Mouse (Mus musculus): ENCODE data around the gene Ptprn2. TPM values are rescaled to one million over a fixed set of nuclear protein-coding genes. Genes with fewer than 3 reads are reported as not detected.

The Ptprn2 gene
- total and polyA plus RNA-seq, 2 experiments from 2014 or later: 18.4 to 101 TPM

- Histone ChIP-seq H3K27ac (no peak overlapping the region), H3K27me3 (ENCODE audit: insufficient read depth, low read length) (no peaks in the 10 kb centered on the region), H3K4me3 (ENCODE audit: low read length) (no peak overlapping the region), H3K36me3 (ENCODE audit: insufficient read depth, low read length) (no peaks in the 10 kb centered on the region), H3K9ac (replicated peaks; ENCODE audit: low read length) (no peak overlapping the region), H3K9me3 (ENCODE audit: low read length) (no peaks in the 10 kb centered on the region), H3K4me1 (ENCODE audit: insufficient read depth, low read length) (peaks cover 21% of the 10 kb centered on the region), H3K4me2 (ENCODE audit: low read depth, low read length) (no peak overlapping the region)
- TF ChIP-seq CTCF (IDR thresholded peaks at IDR 0.05; ENCODE audit: low read depth): no peak
- DNase-seq (ENCODE audit: low spot score) (no peak), ATAC-seq (no peak)
- 92% methylated on average over 6 of the region's 6 CpGs for WGBS
Measured at GRCm38 (mm10) chr12:117027351-117027750, 541.8 kb downstream of the Ptprn2 start.

- no peaks in the 10 kb centered on the region for H3K9me3 ChIP-seq (ENCODE audit: low read length)
- no peak overlapping the region for H3K9ac ChIP-seq (replicated peaks; ENCODE audit: low read length)
- H3K27ac ChIP-seq: peak overlapping the region; percentile 43
- ATAC-seq (no peak), DNase-seq (ENCODE audit: low spot score) (peak; percentile 56)
- WGBS: 34% methylated on average over 5 of the region's 5 CpGs
- no peak for TF ChIP-seq CTCF (IDR thresholded peaks at IDR 0.05; ENCODE audit: low read depth)
- peaks cover 17% of the 10 kb centered on the region; the same call in 1 of the 2 replicates for H3K4me1 ChIP-seq (ENCODE audit: insufficient read depth, low read length)
- no peaks in the 10 kb centered on the region for H3K36me3 ChIP-seq (ENCODE audit: insufficient read depth, low read length)
- H3K4me3 ChIP-seq (ENCODE audit: low read length): no peak overlapping the region
- H3K27me3 ChIP-seq (ENCODE audit: insufficient read depth, low read length): no peaks in the 10 kb centered on the region
- no peak overlapping the region for H3K4me2 ChIP-seq (ENCODE audit: low read depth, low read length)
Measured at GRCm38 (mm10) chr12:117028333-117028961, 542.9 kb downstream of the Ptprn2 start.

DNA sequence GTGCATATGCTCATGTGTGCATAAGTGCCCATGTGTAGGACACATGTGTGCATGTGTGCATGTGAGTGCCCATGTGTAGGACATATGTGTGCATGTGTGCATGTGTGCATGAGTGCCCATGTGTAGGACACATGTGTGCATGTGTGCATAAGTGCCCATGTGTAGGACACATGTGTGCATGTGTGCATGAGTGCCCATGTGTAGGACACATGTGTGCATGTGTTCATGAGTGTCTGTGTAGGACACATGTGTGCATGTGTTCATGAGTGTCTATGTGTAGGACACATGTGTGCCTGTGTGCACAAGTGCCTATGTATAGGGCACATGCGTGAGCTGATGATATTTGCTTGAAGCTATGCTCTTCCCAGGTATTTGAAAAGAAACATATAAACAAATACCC, 547.7 kb downstream of the Ptprn2 start:
- H3K4me2 ChIP-seq (ENCODE audit: low read depth, low read length): no peak overlapping the region
- H3K9ac ChIP-seq (replicated peaks; ENCODE audit: low read length): no peak overlapping the region
- no peak overlapping the region for H3K4me3 ChIP-seq (ENCODE audit: low read length)
- H3K9me3 ChIP-seq (ENCODE audit: low read length): no peaks in the 10 kb centered on the region
- no peak for TF ChIP-seq CTCF (IDR thresholded peaks at IDR 0.05; ENCODE audit: low read depth)
- no peak for ATAC-seq
- no peak for DNase-seq (ENCODE audit: low spot score)
- H3K4me1 ChIP-seq (ENCODE audit: insufficient read depth, low read length): 0 out of 2 replicates have a peak, but pooled peaks cover 3% of the 10 kb centered on the region
- H3K36me3 ChIP-seq (ENCODE audit: insufficient read depth, low read length): no peaks in the 10 kb centered on the region
- H3K27me3 ChIP-seq (ENCODE audit: insufficient read depth, low read length): no peaks in the 10 kb centered on the region
- H3K27ac ChIP-seq: no peak overlapping the region
- WGBS: 95% methylated on average over 1 of the region's 1 CpGs

- DNase-seq (ENCODE audit: low spot score): no peak
- WGBS: 92% methylated on average over 3 of the region's 3 CpGs
- H3K36me3 ChIP-seq (ENCODE audit: insufficient read depth, low read length): no peaks in the 10 kb centered on the region
Measured at GRCm38 (mm10) chr12:117034506-117034905, 549.0 kb downstream of the Ptprn2 start.

GRCm38 (mm10) chr12:117035243-117035642, 549.7 kb downstream of the Ptprn2 start:
- DNase-seq (ENCODE audit: low spot score): peak; percentile 82
- Histone ChIP-seq H3K9me3 (ENCODE audit: low read length) (no peaks in the 10 kb centered on the region), H3K27me3 (ENCODE audit: insufficient read depth, low read length) (no peaks in the 10 kb centered on the region), H3K4me3 (ENCODE audit: low read length) (no peak overlapping the region), H3K9ac (replicated peaks; ENCODE audit: low read length) (no peak overlapping the region), H3K4me2 (ENCODE audit: low read depth, low read length) (no peak overlapping the region), H3K36me3 (ENCODE audit: insufficient read depth, low read length) (no peaks in the 10 kb centered on the region), H3K4me1 (ENCODE audit: insufficient read depth, low read length) (no peaks in the 10 kb centered on the region), H3K27ac (0 out of 2 replicates have a peak overlapping the region, but pooled peaks have one; percentile 2)
- peak; percentile 64 for ATAC-seq
- WGBS: 0% methylated on average over 2 of the region's 2 CpGs
- TF ChIP-seq CTCF (IDR thresholded peaks at IDR 0.05; ENCODE audit: low read depth): peak; percentile 87

More at GRCm38 (mm10) chr12:117034506-117034905, 549.0 kb downstream of the Ptprn2 start:
- H3K9ac ChIP-seq (replicated peaks; ENCODE audit: low read length): no peak overlapping the region
- H3K9me3 ChIP-seq (ENCODE audit: low read length): no peaks in the 10 kb centered on the region
- 0 out of 2 replicates have a peak overlapping the region, but pooled peaks have one; percentile 2 for H3K27ac ChIP-seq
- H3K4me2 ChIP-seq (ENCODE audit: low read depth, low read length): no peak overlapping the region
- ATAC-seq: no peak
- no peaks in the 10 kb centered on the region for H3K27me3 ChIP-seq (ENCODE audit: insufficient read depth, low read length)
- no peak overlapping the region for H3K4me3 ChIP-seq (ENCODE audit: low read length)
- H3K4me1 ChIP-seq (ENCODE audit: insufficient read depth, low read length): no peaks in the 10 kb centered on the region
- TF ChIP-seq CTCF (IDR thresholded peaks at IDR 0.05; ENCODE audit: low read depth): no peak

DNA sequence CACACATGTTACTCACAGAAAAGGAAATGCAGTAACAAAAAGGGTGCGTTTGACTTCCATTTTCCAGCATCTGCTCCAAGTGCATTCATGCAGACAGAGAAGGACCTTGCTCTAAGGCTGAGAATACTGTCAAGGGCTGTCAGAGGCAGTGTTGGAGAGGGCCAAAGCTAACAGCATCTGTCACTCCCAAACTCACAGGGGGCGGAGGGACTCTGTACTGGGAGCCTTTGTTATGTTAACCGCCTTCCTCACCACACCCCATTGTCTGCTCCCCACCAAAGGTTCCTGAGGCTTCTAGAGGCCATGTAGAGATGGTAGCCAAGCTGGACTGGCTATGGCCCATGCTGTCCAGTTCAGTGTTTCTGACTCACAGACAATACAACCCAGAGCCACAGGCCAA, 553.9 kb downstream of the Ptprn2 start:
- H3K36me3 ChIP-seq (ENCODE audit: insufficient read depth, low read length): no peaks in the 10 kb centered on the region
- 22% methylated on average over 3 of the region's 3 CpGs for WGBS
- ATAC-seq (no peak), DNase-seq (ENCODE audit: low spot score) (no peak)
- H3K27me3 ChIP-seq (ENCODE audit: insufficient read depth, low read length): no peaks in the 10 kb centered on the region
- no peaks in the 10 kb centered on the region for H3K4me1 ChIP-seq (ENCODE audit: insufficient read depth, low read length)
- H3K4me2 ChIP-seq (ENCODE audit: low read depth, low read length): no peak overlapping the region
- H3K9me3 ChIP-seq (ENCODE audit: low read length): no peaks in the 10 kb centered on the region
- TF ChIP-seq CTCF (IDR thresholded peaks at IDR 0.05; ENCODE audit: low read depth): no peak
- H3K4me3 ChIP-seq (ENCODE audit: low read length): no peak overlapping the region
- no peak overlapping the region for H3K27ac ChIP-seq
- no peak overlapping the region for H3K9ac ChIP-seq (replicated peaks; ENCODE audit: low read length)

- H3K4me1 ChIP-seq (ENCODE audit: insufficient read depth, low read length): no peaks in the 10 kb centered on the region
- H3K4me2 ChIP-seq (ENCODE audit: low read depth, low read length): no peak overlapping the region
- no peaks in the 10 kb centered on the region for H3K36me3 ChIP-seq (ENCODE audit: insufficient read depth, low read length)
- no peaks in the 10 kb centered on the region for H3K9me3 ChIP-seq (ENCODE audit: low read length)
- DNase-seq (ENCODE audit: low spot score) (no peak), ATAC-seq (no peak)
- 91% methylated on average over 2 of the region's 2 CpGs for WGBS
- peak; percentile 44; the same call in 1 of the 2 replicates for TF ChIP-seq CTCF (IDR thresholded peaks at IDR 0.05; ENCODE audit: low read depth)
- H3K27me3 ChIP-seq (ENCODE audit: insufficient read depth, low read length): no peaks in the 10 kb centered on the region
- no peak overlapping the region for H3K27ac ChIP-seq
- no peak overlapping the region for H3K4me3 ChIP-seq (ENCODE audit: low read length)
- H3K9ac ChIP-seq (replicated peaks; ENCODE audit: low read length): no peak overlapping the region
Measured at GRCm38 (mm10) chr12:117041409-117041808, 555.9 kb downstream of the Ptprn2 start.
